Mouse (Mus musculus): ENCODE measurements around the gene Atf6.

DNA sequence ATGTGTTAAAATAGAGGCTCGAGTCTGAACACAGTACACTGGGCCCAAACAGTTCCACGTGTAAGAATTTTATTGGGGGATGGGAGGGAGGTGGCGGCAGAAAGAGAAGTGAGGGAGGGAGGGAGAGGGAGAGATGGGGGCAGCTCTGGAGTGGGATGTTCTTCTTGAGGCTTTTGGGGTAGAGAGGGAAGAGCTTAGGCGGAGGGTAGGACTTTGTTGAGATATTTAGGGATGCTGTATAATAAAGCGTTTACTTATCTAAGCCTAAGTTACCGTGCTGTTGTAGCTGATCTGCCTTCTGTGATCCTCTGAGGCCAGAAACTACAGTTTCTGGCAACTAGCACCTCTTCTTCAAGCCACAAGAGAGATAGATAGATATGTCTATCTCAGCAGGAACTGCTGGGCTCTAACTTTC, 18.5 kb upstream of the Atf6 start:
- TF ChIP-seq POLR2A (IDR thresholded peaks at IDR 0.05; ENCODE audit: control insufficient read depth in 1 of 2, insufficient read depth in 1 of 2, low read depth in 1 of 2, low read length in 2 of 2, poor library complexity in 1 of 2) (peak in 1 of 2 experiments; percentile 43; a peak in 1 of 4 replicates), ETS1 (IDR thresholded peaks at IDR 0.05; ENCODE audit: low read depth, low read length) (peak; percentile 80), E2F4 (IDR thresholded peaks at IDR 0.05; ENCODE audit: borderline replicate concordance, low read depth, low read length) (no peak)

All from MEL (cell line).